Mouse (Mus musculus) embryonic facial prominence, embryonic 10.5 days (tissue): ENCODE results near the gene Olfml2b. TPM values are rescaled to one million over a fixed set of nuclear protein-coding genes. Genes with fewer than 3 reads are reported as not detected.

Source experiments
- DNase-seq: peaks from one replicate; pipeline ENCODE4 v3.0.0-alpha.2; 2017; ENCODE audit warnings: low spot score
- H3K27ac ChIP-seq: fragments of 300-500 bp; sonication (generic); replicated peaks from 2 replicates; pipeline ENCODE4 v1.5.1; 2016; ENCODE audit warnings: mild to moderate bottlenecking
- H3K27me3 ChIP-seq: fragments of 300-500 bp; sonication (generic); replicated peaks from 2 replicates; pipeline ENCODE4 v1.6.1; 2016; ENCODE audit warnings: low read depth, mild to moderate bottlenecking; ENCODE audit not compliant: poor library complexity, severe bottlenecking
- H3K36me3 ChIP-seq: fragments of 300-500 bp; sonication (generic); replicated peaks from 2 replicates; pipeline ENCODE4 v1.6.1; 2016; ENCODE audit warnings: mild to moderate bottlenecking, moderate library complexity
- H3K4me1 ChIP-seq: fragments of 300-500 bp; sonication (generic); 2 replicates; pipeline ENCODE4 v1.6.1; 2016
- H3K4me3 ChIP-seq: fragments of 300-500 bp; sonication (generic); 2 replicates; pipeline ENCODE4 v1.5.1; 2016; ENCODE audit warnings: mild to moderate bottlenecking, moderate library complexity
- H3K9me3 ChIP-seq: fragments of 300-500 bp; sonication (generic); 2 replicates; pipeline ENCODE4 v1.6.1; 2016; ENCODE audit warnings: mild to moderate bottlenecking
- WGBS: fragments of 180-500 bp; shearing (Covaris S2); methylation state at CpG from one replicate; pipeline ENCODE4 v1.1.7; 2016; 5-methylcytosine and 5-hydroxymethylcytosine counted together
- polyA plus RNA-seq: library from polyadenylated mRNA; unstranded; fragments of >200 nt; fragmentation: Nextera tagmentation; extraction: Ambion mirVana; gene quantifications from 2 replicates; pipeline ENCODE4 v1.2.1, GENCODE M21; 2016

The Olfml2b gene
- polyA plus RNA-seq, 1 experiment from 2014 or later, result 5.5 TPM

GRCm38 (mm10) chr1:170622934-170623333 lies 21.4 kb upstream of the Olfml2b start:
- Histone ChIP-seq H3K9me3 (no peaks in the 10 kb centered on the region), H3K36me3 (no peaks in the 10 kb centered on the region), H3K27me3 (no peaks in the 10 kb centered on the region), H3K27ac (no peak overlapping the region), H3K4me3 (no peak overlapping the region), H3K4me1 (no peaks in the 10 kb centered on the region)
- DNase-seq, result no peak
- WGBS, result 83% methylated on average over 5 of the region's 5 CpGs

- H3K27me3 ChIP-seq, result no peaks in the 10 kb centered on the region
- no peak overlapping the region for H3K27ac ChIP-seq
- H3K9me3 ChIP-seq, result no peaks in the 10 kb centered on the region
- no peaks in the 10 kb centered on the region for H3K36me3 ChIP-seq
- H3K4me1 ChIP-seq, result no peaks in the 10 kb centered on the region
- WGBS, result 95% methylated on average over 1 of the region's 1 CpGs
- no peak overlapping the region for H3K4me3 ChIP-seq
- DNase-seq, result no peak
Observed at GRCm38 (mm10) chr1:170623432-170623831, 20.9 kb upstream of the Olfml2b start.

GRCm38 (mm10) chr1:170630489-170630888 lies 13.8 kb upstream of the Olfml2b start:
- Histone ChIP-seq H3K27me3 (no peaks in the 10 kb centered on the region), H3K4me3 (no peak overlapping the region), H3K4me1 (no peaks in the 10 kb centered on the region), H3K36me3 (no peaks in the 10 kb centered on the region), H3K27ac (no peak overlapping the region), H3K9me3 (no peaks in the 10 kb centered on the region)
- WGBS, result 81% methylated on average over 4 of the region's 4 CpGs
- no peak for DNase-seq

- Histone ChIP-seq H3K36me3 (no peaks in the 10 kb centered on the region), H3K27me3 (no peaks in the 10 kb centered on the region), H3K9me3 (no peaks in the 10 kb centered on the region), H3K27ac (no peak overlapping the region), H3K4me3 (no peak overlapping the region), H3K4me1 (no peaks in the 10 kb centered on the region)
- 89% methylated on average over 5 of the region's 5 CpGs for WGBS
- DNase-seq, result no peak
Observed at GRCm38 (mm10) chr1:170631571-170631970, 12.8 kb upstream of the Olfml2b start.

GRCm38 (mm10) chr1:170632385-170632784 lies 11.9 kb upstream of the Olfml2b start:
- Histone ChIP-seq H3K27ac (no peak overlapping the region), H3K4me3 (no peak overlapping the region), H3K9me3 (no peaks in the 10 kb centered on the region), H3K4me1 (no peaks in the 10 kb centered on the region), H3K27me3 (no peaks in the 10 kb centered on the region), H3K36me3 (no peaks in the 10 kb centered on the region)
- DNase-seq, result peak; percentile 74
- WGBS, result 13% methylated on average over 3 of the region's 3 CpGs

GRCm38 (mm10) chr1:170632856-170633255 lies 11.5 kb upstream of the Olfml2b start:
- no peaks in the 10 kb centered on the region for H3K27me3 ChIP-seq
- no peaks in the 10 kb centered on the region for H3K9me3 ChIP-seq
- DNase-seq, result no peak

GRCm38 (mm10) chr1:170638941-170639340 lies 5.4 kb upstream of the Olfml2b start:
- H3K4me1 ChIP-seq, result no peaks in the 10 kb centered on the region
- no peak overlapping the region for H3K27ac ChIP-seq
- whole genome bisulfite sequencing, result 85% methylated on average over 7 of the region's 7 CpGs
- DNase-seq, result no peak
- no peak overlapping the region for H3K4me3 ChIP-seq
- no peaks in the 10 kb centered on the region for H3K36me3 ChIP-seq
- 0 out of 2 replicates have a peak, but pooled peaks cover 7% of the 10 kb centered on the region for H3K27me3 ChIP-seq
- H3K9me3 ChIP-seq, result no peaks in the 10 kb centered on the region; the same call in 1 of the 2 replicates

More at GRCm38 (mm10) chr1:170632856-170633255, 11.5 kb upstream of the Olfml2b start:
- H3K4me3 ChIP-seq, result no peak overlapping the region
- H3K27ac ChIP-seq, result no peak overlapping the region
- H3K36me3 ChIP-seq, result no peaks in the 10 kb centered on the region
- H3K4me1 ChIP-seq, result no peaks in the 10 kb centered on the region
- WGBS, result 72% methylated on average over 4 of the region's 4 CpGs

- Histone ChIP-seq H3K4me1 (peaks cover 25% of the 10 kb centered on the region), H3K9me3 (no peaks in the 10 kb centered on the region; the same call in 1 of the 2 replicates), H3K4me3 (no peak overlapping the region), H3K27ac (no peak overlapping the region), H3K36me3 (no peaks in the 10 kb centered on the region; the same call in 1 of the 2 replicates), H3K27me3 (peaks cover 25% of the 10 kb centered on the region)
- WGBS, result 59% methylated on average over 15 of the region's 15 CpGs
- no peak for DNase-seq
Observed at GRCm38 (mm10) chr1:170645896-170646605, 1.7 kb downstream of the Olfml2b start.

- no peak overlapping the region for H3K4me3 ChIP-seq
- no peaks in the 10 kb centered on the region for H3K9me3 ChIP-seq
Observed at GRCm38 (mm10) chr1:170646606-170647287, 2.4 kb downstream of the Olfml2b start.

GRCm38 (mm10) chr1:170647381-170647780 lies 3.0 kb downstream of the Olfml2b start:
- Histone ChIP-seq H3K27ac (no peak overlapping the region), H3K36me3 (no peaks in the 10 kb centered on the region; the same call in 1 of the 2 replicates), H3K27me3 (peaks cover 25% of the 10 kb centered on the region), H3K4me3 (no peak overlapping the region), H3K4me1 (peaks cover 28% of the 10 kb centered on the region), H3K9me3 (no peaks in the 10 kb centered on the region)
- DNase-seq, result no peak
- WGBS, result 91% methylated on average over 7 of the region's 7 CpGs

More at GRCm38 (mm10) chr1:170646606-170647287, 2.4 kb downstream of the Olfml2b start:
- 81% methylated on average over 9 of the region's 9 CpGs for WGBS
- no peak for DNase-seq
- no peak overlapping the region for H3K27ac ChIP-seq
- H3K27me3 ChIP-seq, result peaks cover 25% of the 10 kb centered on the region
- H3K36me3 ChIP-seq, result no peaks in the 10 kb centered on the region; the same call in 1 of the 2 replicates
- H3K4me1 ChIP-seq, result peaks cover 25% of the 10 kb centered on the region

- Histone ChIP-seq H3K4me1 (peaks cover 28% of the 10 kb centered on the region), H3K9me3 (no peaks in the 10 kb centered on the region), H3K4me3 (no peak overlapping the region), H3K27me3 (peaks cover 24% of the 10 kb centered on the region), H3K27ac (no peak overlapping the region), H3K36me3 (no peaks in the 10 kb centered on the region; the same call in 1 of the 2 replicates)
- DNase-seq, result no peak
- WGBS, result 86% methylated on average over 6 of the region's 6 CpGs
Observed at GRCm38 (mm10) chr1:170647971-170648514, 3.7 kb downstream of the Olfml2b start.

GRCm38 (mm10) chr1:170651046-170651723 lies 6.9 kb downstream of the Olfml2b start:
- no peak for DNase-seq
- H3K4me3 ChIP-seq, result no peak overlapping the region
- peaks cover 22% of the 10 kb centered on the region for H3K4me1 ChIP-seq
- 59% methylated on average over 6 of the region's 6 CpGs for WGBS
- no peaks in the 10 kb centered on the region; the same call in 1 of the 2 replicates for H3K36me3 ChIP-seq
- H3K27ac ChIP-seq, result no peak overlapping the region
- no peaks in the 10 kb centered on the region for H3K9me3 ChIP-seq
- H3K27me3 ChIP-seq, result 0 out of 2 replicates have a peak, but pooled peaks cover 4% of the 10 kb centered on the region
